Mouse (Mus musculus) C2C12 (cell line): ENCODE results near the gene Pde1b.

ENCODE experiments used
- CTCF ChIP-seq: IDR thresholded peaks from one replicate; pipeline ENCODE4 v1.5.1; 2011; ENCODE audit not compliant: control insufficient read depth, insufficient read depth, insufficient read length
- USF1 ChIP-seq: IDR thresholded peaks from one replicate; pipeline ENCODE4 v1.6.1; 2011; ENCODE audit warnings: low read depth, mild to moderate bottlenecking, control low read depth, moderate library complexity

DNA sequence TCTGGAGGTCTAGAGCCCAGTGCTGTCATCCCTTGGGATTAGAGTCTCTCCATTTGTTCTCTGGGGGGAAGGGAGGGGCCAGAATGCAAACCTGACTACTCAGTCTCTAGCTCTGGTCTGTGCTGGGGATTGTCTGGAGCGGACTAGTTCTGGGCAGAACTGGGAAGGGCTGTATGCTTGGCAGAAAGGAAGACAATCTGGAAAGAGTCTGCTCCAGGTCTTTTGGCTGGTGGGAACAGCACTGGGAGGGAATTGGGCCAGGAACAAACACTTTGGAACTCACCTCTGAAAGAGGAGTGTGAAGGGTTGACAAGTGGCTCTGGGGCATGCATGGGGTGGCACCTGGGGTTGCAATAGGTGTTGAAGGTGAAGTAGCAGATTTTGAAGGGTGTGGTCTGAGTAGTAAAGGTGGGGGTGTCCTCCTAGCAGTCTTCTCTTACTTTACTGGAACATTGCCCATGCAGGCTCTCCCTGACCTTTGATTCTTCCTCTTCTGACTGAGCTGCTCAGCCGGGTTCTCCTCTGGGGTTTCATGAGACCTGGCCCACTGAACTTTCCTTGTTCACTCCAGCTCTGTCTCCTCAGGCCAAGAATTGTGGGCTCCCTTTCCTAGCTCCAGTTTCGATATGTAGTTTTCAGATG, 19.7 kb downstream of the Pde1b start:
- TF ChIP-seq CTCF (no peak), USF1 (no peak)
